Mouse (Mus musculus): ENCODE data around the gene Zc3h18.

DNA sequence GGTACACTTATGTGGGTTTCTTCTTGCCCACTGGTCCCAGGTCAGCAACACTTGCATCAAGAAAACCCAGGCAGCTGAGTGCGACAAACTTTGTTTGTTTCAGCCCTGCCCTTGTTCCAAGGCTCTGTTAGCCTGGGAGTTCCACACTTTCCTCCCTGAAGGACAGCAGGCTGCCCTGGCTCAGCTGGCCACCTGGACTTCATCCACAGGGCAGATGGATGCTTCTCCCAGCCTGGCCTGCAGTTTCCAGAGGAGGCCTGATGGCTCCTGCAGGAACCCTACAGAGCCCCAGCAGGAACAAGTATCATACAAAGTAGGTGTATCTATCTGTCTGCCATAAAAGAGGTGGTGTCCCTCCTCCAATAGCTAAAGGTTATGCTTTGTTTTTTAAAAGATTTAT lies 64.9 kb downstream of the Zc3h18 start:
- TF ChIP-seq CTCF (IDR thresholded peaks at IDR 0.05 in 2 of 3, conservative IDR thresholded peaks at IDR 0.05 in 1 of 3; ENCODE audit: control insufficient read depth in 1 of 3, insufficient read depth in 1 of 3, low read depth in 2 of 3, low read length in 3 of 3, poor library complexity in 1 of 3, severe bottlenecking in 1 of 3) = no peak
- TF ChIP-seq POLR2AphosphoS2 (IDR thresholded peaks at IDR 0.05; ENCODE audit: low read length) = no peak
- TF ChIP-seq MAX (IDR thresholded peaks at IDR 0.05; ENCODE audit: low read length) = no peak
- TF ChIP-seq POLR2A (IDR thresholded peaks at IDR 0.05; ENCODE audit: control insufficient read depth in 1 of 2, insufficient read depth in 1 of 2, low read depth in 1 of 2, low read length in 2 of 2, poor library complexity in 1 of 2) = no peak
- no peak for TF ChIP-seq ZMIZ1 (IDR thresholded peaks at IDR 0.05; ENCODE audit: low read depth, low read length)
- TF ChIP-seq JUND (IDR thresholded peaks at IDR 0.05; ENCODE audit: low read depth, low read length) = no peak
- TF ChIP-seq CHD1 (IDR thresholded peaks at IDR 0.05; ENCODE audit: low read depth, low read length) = no peak
- TF ChIP-seq SIN3A (IDR thresholded peaks at IDR 0.05; ENCODE audit: low read length) = no peak

All from MEL (cell line).